Mouse (Mus musculus) CH12.LX (cell line): ENCODE data around the gene Ehmt2. TPM values are rescaled to one million over a fixed set of nuclear protein-coding genes. Genes with fewer than 3 reads are reported as not detected.

ENCODE experiments used
- DNase-seq: peaks from one replicate; pipeline ENCODE4 v3.0.0-alpha.2; 2013; ENCODE audit errors: extremely low read depth
- H3K27ac ChIP-seq: 2 replicates; pipeline ENCODE4 v1.5.1; 2012; ENCODE audit warnings: low read depth, mild to moderate bottlenecking, control low read depth, moderate library complexity; ENCODE audit not compliant: insufficient read depth
- H3K27me3 ChIP-seq: replicated peaks from 2 replicates; pipeline ENCODE3; 2012; ENCODE audit warnings: inconsistent platforms
- H3K36me3 ChIP-seq, 2 experiments: replicated peaks in 1 of 2; 2 replicates each; pipeline versions ENCODE3 to v1.6.1; 2012; ENCODE audit warnings: inconsistent platforms in 1 of 2, low read length in 1 of 2, mild to moderate bottlenecking in 1 of 2, mixed read lengths in 1 of 2, moderate library complexity in 1 of 2; ENCODE audit not compliant: control insufficient read depth in 1 of 2, insufficient read depth in 1 of 2
- H3K4me1 ChIP-seq, 2 experiments: 2 replicates each; pipeline ENCODE4 v1.6.1; 2012; ENCODE audit warnings: inconsistent platforms in 1 of 2, moderate library complexity in 1 of 2; ENCODE audit not compliant: insufficient read depth in 2 of 2, control insufficient read depth in 1 of 2
- H3K4me2 ChIP-seq: 2 replicates; pipeline ENCODE4 v1.6.1; 2012; ENCODE audit warnings: low read depth, mild to moderate bottlenecking, control low read depth; ENCODE audit not compliant: poor library complexity, insufficient read depth, severe bottlenecking
- H3K4me3 ChIP-seq, 3 experiments: fragments of 150-350 bp in 1 of 3; sonication (generic) in 1 of 3; replicated peaks in 1 of 3; 2 replicates each; pipeline versions ENCODE3 to v1.5.1; 2011 to 2012; ENCODE audit warnings: low read depth in 2 of 3, low read length in 2 of 3, mild to moderate bottlenecking in 2 of 3, moderate library complexity in 2 of 3, control low read depth in 1 of 3, improper control_type of control experiment in 1 of 3, inconsistent platforms in 1 of 3, mixed read lengths in 1 of 3; ENCODE audit not compliant: poor library complexity in 1 of 3
- H3K79me2 ChIP-seq: replicated peaks from 2 replicates; pipeline ENCODE4 v1.6.1; 2012; ENCODE audit warnings: mild to moderate bottlenecking, moderate library complexity; ENCODE audit not compliant: control insufficient read depth, poor library complexity, insufficient read depth, severe bottlenecking; ENCODE audit errors: extremely low read depth
- H3K9ac ChIP-seq: 2 replicates; pipeline ENCODE4 v1.6.1; 2012; ENCODE audit warnings: low read depth, mild to moderate bottlenecking, control low read depth, moderate library complexity; ENCODE audit not compliant: insufficient read depth
- H3K9me3 ChIP-seq: replicated peaks from 2 replicates; pipeline ENCODE3; 2012; ENCODE audit warnings: low read length, inconsistent platforms, mixed read lengths
- BHLHE40 ChIP-seq: IDR thresholded peaks from 2 replicates; pipeline ENCODE4 v1.6.1; 2011; ENCODE audit warnings: mild to moderate bottlenecking, low read depth, low read length, improper control_type of control experiment
- CHD1 ChIP-seq: IDR thresholded peaks from 2 replicates; pipeline ENCODE4 v1.6.1; 2012; ENCODE audit warnings: low read depth, low read length, improper control_type of control experiment, inconsistent platforms
- CHD2 ChIP-seq: IDR thresholded peaks from 2 replicates; pipeline ENCODE4 v1.6.1; 2011; ENCODE audit warnings: low read length, improper control_type of control experiment
- CTCF ChIP-seq, 2 experiments: IDR thresholded peaks in 1 of 2; conservative IDR thresholded peaks in 1 of 2; 2 replicates each; pipeline ENCODE4 v1.5.1; 2011 to 2012; ENCODE audit warnings: low read depth in 2 of 2, low read length in 2 of 2, improper control_type of control experiment in 1 of 2, inconsistent platforms in 1 of 2, mild to moderate bottlenecking in 1 of 2, moderate library complexity in 1 of 2
- E2F4 ChIP-seq: IDR thresholded peaks from 2 replicates; pipeline ENCODE4 v1.6.1; 2011; ENCODE audit warnings: low read depth, low read length, improper control_type of control experiment; ENCODE audit not compliant: insufficient replicate concordance
- ELF1 ChIP-seq: IDR thresholded peaks from 2 replicates; pipeline ENCODE4 v1.6.1; 2014; ENCODE audit warnings: low read depth, mild to moderate bottlenecking, inconsistent platforms, low read length, improper control_type of control experiment
- EP300 ChIP-seq: IDR thresholded peaks from 2 replicates; pipeline ENCODE4 v1.6.1; 2011; ENCODE audit warnings: low read length, improper control_type of control experiment
- ETS1 ChIP-seq: conservative IDR thresholded peaks from 2 replicates; pipeline ENCODE4 v1.6.1; 2012; ENCODE audit warnings: low read depth, mild to moderate bottlenecking, inconsistent platforms, low read length, improper control_type of control experiment, moderate library complexity
- GABPA ChIP-seq: IDR thresholded peaks from 2 replicates; pipeline ENCODE4 v1.6.1; 2012; ENCODE audit warnings: low read depth, low read length, improper control_type of control experiment, inconsistent platforms; ENCODE audit not compliant: insufficient replicate concordance
- HCFC1 ChIP-seq: IDR thresholded peaks from 2 replicates; pipeline ENCODE4 v1.6.1; 2012; ENCODE audit warnings: low read depth, mild to moderate bottlenecking, inconsistent platforms, low read length, improper control_type of control experiment
- IRF4 ChIP-seq: IDR thresholded peaks from 2 replicates; pipeline ENCODE4 v1.6.1; 2014; ENCODE audit warnings: low read depth, mild to moderate bottlenecking, inconsistent platforms, low read length, improper control_type of control experiment
- JUN ChIP-seq: IDR thresholded peaks from 2 replicates; pipeline ENCODE4 v1.6.1; 2011; ENCODE audit warnings: low read depth, mild to moderate bottlenecking, low read length, improper control_type of control experiment, moderate library complexity; ENCODE audit not compliant: insufficient read depth
- JUND ChIP-seq: conservative IDR thresholded peaks from 2 replicates; pipeline ENCODE4 v1.6.1; 2011; ENCODE audit warnings: low read depth, low read length, improper control_type of control experiment
- KAT2A ChIP-seq: IDR thresholded peaks from 2 replicates; pipeline ENCODE4 v1.6.1; 2012; ENCODE audit warnings: low read length, improper control_type of control experiment, inconsistent platforms; ENCODE audit not compliant: insufficient replicate concordance
- MAFK ChIP-seq: IDR thresholded peaks from 2 replicates; pipeline ENCODE4 v1.6.1; 2011; ENCODE audit warnings: low read length, improper control_type of control experiment; ENCODE audit not compliant: insufficient replicate concordance
- MAX ChIP-seq: IDR thresholded peaks from 2 replicates; pipeline ENCODE4 v1.6.1; 2011; ENCODE audit warnings: low read length, improper control_type of control experiment
- MAZ ChIP-seq: IDR thresholded peaks from 2 replicates; pipeline ENCODE4 v1.6.1; 2012; ENCODE audit warnings: low read depth, mild to moderate bottlenecking, inconsistent platforms, low read length, improper control_type of control experiment, moderate library complexity
- MEF2A ChIP-seq: IDR thresholded peaks from 2 replicates; pipeline ENCODE4 v1.6.1; 2014; ENCODE audit warnings: low read depth, mild to moderate bottlenecking, inconsistent platforms, low read length, improper control_type of control experiment, borderline replicate concordance
- MXI1 ChIP-seq: IDR thresholded peaks from 2 replicates; pipeline ENCODE4 v1.6.1; 2011; ENCODE audit warnings: mild to moderate bottlenecking, low read depth, low read length, improper control_type of control experiment
- MYC ChIP-seq: IDR thresholded peaks from 2 replicates; pipeline ENCODE4 v1.6.1; 2011; ENCODE audit warnings: low read depth, mild to moderate bottlenecking, improper control_type of control experiment, low read length
- NELFE ChIP-seq: IDR thresholded peaks from 2 replicates; pipeline ENCODE4 v1.6.1; 2011; ENCODE audit warnings: low read depth, low read length, improper control_type of control experiment
- NRF1 ChIP-seq: IDR thresholded peaks from 2 replicates; pipeline ENCODE4 v1.6.1; 2014; ENCODE audit warnings: low read depth, mild to moderate bottlenecking, inconsistent platforms, low read length, improper control_type of control experiment, moderate library complexity
- PAX5 ChIP-seq: IDR thresholded peaks from 2 replicates; pipeline ENCODE4 v1.6.1; 2012; ENCODE audit warnings: low read length, inconsistent platforms, mixed read lengths
- POLR2A ChIP-seq: IDR thresholded peaks from 2 replicates; pipeline ENCODE4 v1.6.1; 2011; ENCODE audit warnings: low read depth, mild to moderate bottlenecking, improper control_type of control experiment, low read length
- POLR2AphosphoS2 ChIP-seq: IDR thresholded peaks from 2 replicates; pipeline ENCODE4 v1.6.1; 2011; ENCODE audit warnings: low read depth, low read length, improper control_type of control experiment
- RAD21 ChIP-seq: IDR thresholded peaks from 2 replicates; pipeline ENCODE4 v1.6.1; 2011; ENCODE audit warnings: low read depth, mild to moderate bottlenecking, low read length, improper control_type of control experiment, moderate library complexity
- RCOR1 ChIP-seq: conservative IDR thresholded peaks from 2 replicates; pipeline ENCODE4 v1.6.1; 2012; ENCODE audit warnings: low read depth, mild to moderate bottlenecking, inconsistent platforms, low read length, improper control_type of control experiment
- SIN3A ChIP-seq: IDR thresholded peaks from 2 replicates; pipeline ENCODE4 v1.6.1; 2012; ENCODE audit warnings: low read length, improper control_type of control experiment, inconsistent platforms
- SMC3 ChIP-seq: IDR thresholded peaks from 2 replicates; pipeline ENCODE4 v1.6.1; 2011; ENCODE audit warnings: low read depth, low read length, improper control_type of control experiment
- TBP ChIP-seq: conservative IDR thresholded peaks from 2 replicates; pipeline ENCODE4 v1.6.1; 2011; ENCODE audit warnings: low read depth, low read length, improper control_type of control experiment
- TCF12 ChIP-seq: IDR thresholded peaks from 2 replicates; pipeline ENCODE4 v1.6.1; 2014; ENCODE audit warnings: low read depth, mild to moderate bottlenecking, inconsistent platforms, low read length, improper control_type of control experiment
- UBTF ChIP-seq: IDR thresholded peaks from 2 replicates; pipeline ENCODE4 v1.6.1; 2012; ENCODE audit warnings: low read depth, mild to moderate bottlenecking, inconsistent platforms, low read length, improper control_type of control experiment, moderate library complexity
- USF1 ChIP-seq: IDR thresholded peaks from 2 replicates; pipeline ENCODE4 v1.6.1; 2014; ENCODE audit warnings: low read depth, mild to moderate bottlenecking, inconsistent platforms, low read length, improper control_type of control experiment
- USF2 ChIP-seq: conservative IDR thresholded peaks from 2 replicates; pipeline ENCODE4 v1.6.1; 2011; ENCODE audit warnings: low read depth, low read length, improper control_type of control experiment
- ZC3H11A ChIP-seq: IDR thresholded peaks from 2 replicates; pipeline ENCODE4 v1.6.1; 2012; ENCODE audit warnings: low read depth, mild to moderate bottlenecking, inconsistent platforms, low read length, improper control_type of control experiment
- ZKSCAN1 ChIP-seq: IDR thresholded peaks from 2 replicates; pipeline ENCODE4 v1.6.1; 2012; ENCODE audit warnings: low read depth, inconsistent platforms, low read length, improper control_type of control experiment, borderline replicate concordance
- ZMIZ1 ChIP-seq: IDR thresholded peaks from 2 replicates; pipeline ENCODE4 v1.6.1; 2012; ENCODE audit warnings: low read depth, mild to moderate bottlenecking, inconsistent platforms, low read length, improper control_type of control experiment
- ZNF384 ChIP-seq: IDR thresholded peaks from 2 replicates; pipeline ENCODE4 v1.6.1; 2012; ENCODE audit warnings: low read depth, low read length, improper control_type of control experiment, inconsistent platforms
- dilution Hi-C: fragments of 300-500 bp; cut with MboI; formaldehyde crosslinking; loops from 2 replicates; pipeline ENCODE4 v1.14.3; 2020; ENCODE audit warnings: low sequenced_read_pairs; ENCODE audit not compliant: extremely low pct_unique_long_range_greater_than_20kb, extremely low pct_ligation_motif_present
- in situ Hi-C: fragments of 300-500 bp; cut with MboI; formaldehyde crosslinking; loops from 3 replicates; pipeline ENCODE4 v1.14.3; 2019; ENCODE audit warnings: low sequenced_read_pairs, low pct_ligation_motif_present, low pct_unique_long_range_greater_than_20kb, mixed read lengths
- polyA plus RNA-seq: library from polyadenylated mRNA; unstranded; fragments of >175 nt; gene quantifications from 2 replicates; pipeline ENCODE4 v1.2.1, GENCODE M21; 2012; ENCODE audit warnings: low read depth; ENCODE audit not compliant: insufficient read length
- total RNA-seq, 2 experiments: library from RNA; depleted of rRNA; stranded (reverse); fragments of 300-350 nt in 1 of 2; fragments of >200 nt in 1 of 2; gene quantifications; 2 replicates each; pipeline ENCODE4 v1.2.3; 2012 to 2014

Gene Ehmt2
- total and polyA plus RNA-seq, 3 experiments: 73.5 to 150 (median 113) TPM

DNA sequence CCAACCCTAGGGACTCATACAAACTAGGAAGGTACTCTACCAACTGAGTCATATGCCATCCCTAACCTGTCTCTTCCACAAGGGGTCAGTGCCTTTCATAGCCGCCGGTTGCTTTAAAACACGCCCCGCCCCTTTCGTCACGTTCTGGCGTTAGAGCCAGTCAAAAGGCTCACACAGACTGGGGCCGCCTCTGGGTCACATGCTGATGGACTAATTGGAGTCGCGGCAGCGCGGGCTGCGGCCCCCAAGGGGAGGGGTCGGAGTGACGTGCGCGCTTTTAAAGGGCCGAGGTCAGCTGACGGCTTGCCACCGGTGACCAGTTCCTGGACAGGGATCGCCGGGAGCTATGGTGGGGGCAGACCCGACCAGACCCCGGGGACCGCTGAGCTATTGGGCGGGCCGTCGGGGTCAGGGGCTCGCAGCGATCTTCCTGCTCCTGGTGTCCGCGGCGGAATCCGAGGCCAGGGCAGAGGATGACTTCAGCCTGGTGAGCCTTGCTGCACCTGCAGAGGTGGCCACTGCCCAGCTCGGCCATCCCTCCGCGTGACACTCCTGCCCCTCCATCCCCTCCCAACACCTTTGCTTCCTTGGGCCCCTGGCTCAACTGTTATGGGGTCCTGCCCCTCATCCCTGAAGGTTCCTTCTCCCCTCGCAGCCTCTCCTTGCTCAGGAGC, 32.9 kb downstream of the Ehmt2 start, which contains the start of gene Neu1:
Gene Neu1 (plus strand): TSS at position 193 of the 674 bp plus-strand sequence.
- Histone ChIP-seq H3K9me3 (no peaks in the 10 kb centered on the region), H3K27me3 (no peaks in the 10 kb centered on the region), H3K4me1 (peaks cover 11 to 39% of the 10 kb centered on the region in 2 experiments), H3K27ac (peak within 1 kb of the TSS; percentile 6; the same call in 1 of the 2 replicates), H3K9ac (peak within 1 kb of the TSS; percentile 28), H3K36me3 (peaks cover 16 to 40% of the 10 kb centered on the region in 2 experiments), H3K4me2 (peak within 1 kb of the TSS; percentile 87), H3K4me3 (peak within 1 kb of the TSS; percentile 77 to 82 (median 79)), H3K79me2 (no peaks in the 10 kb centered on the region)
- in situ Hi-C loops (no loop called here), dilution Hi-C loops (no loop called here)
- TF ChIP-seq HCFC1 (peak; percentile 52), PAX5 (no peak), JUND (no peak), MEF2A (no peak), CHD1 (no peak), ETS1 (0 out of 2 replicates have a peak, but pooled peaks have one; percentile 40), ZNF384 (no peak), POLR2AphosphoS2 (no peak), JUN (no peak), USF1 (peak; percentile 89), NELFE (peak; percentile 70; the same call in 1 of the 2 replicates), UBTF (no peak), MXI1 (peak; percentile 29), MAZ (peak; percentile 86), BHLHE40 (peak; percentile 94), GABPA (no peak), IRF4 (no peak; the same call in 1 of the 2 replicates), POLR2A (peak; percentile 78), TCF12 (peak; percentile 60; the same call in 1 of the 2 replicates), E2F4 (peak; percentile 33; the same call in 1 of the 2 replicates), RAD21 (peak; percentile 36), ELF1 (peak; percentile 63), TBP (peak; percentile 85), NRF1 (peak; percentile 40; the same call in 1 of the 2 replicates), ZKSCAN1 (no peak), ZC3H11A (no peak), CHD2 (no peak), MAFK (no peak), USF2 (peak; percentile 70), MYC (0 out of 2 replicates have a peak, but pooled peaks have one; percentile 14), SIN3A (peak; percentile 92), SMC3 (peak; percentile 59), ZMIZ1 (peak; percentile 58), EP300 (no peak), KAT2A (no peak), RCOR1 (no peak), MAX (peak; percentile 61), CTCF (conservative IDR thresholded peaks at IDR 0.05 in 1 of 2, IDR thresholded peaks at IDR 0.05 in 1 of 2; ENCODE audit: low read depth in 2 of 2, low read length in 2 of 2) (peak in 1 of 2 experiments; percentile 77; a peak in 3 of 4 replicates)
- DNase-seq: peak; percentile 100
